Mouse (Mus musculus) ES-E14 (cell line): ENCODE results near the gene Gm20661.

Experiments used
- MAFK ChIP-seq: IDR thresholded peaks from 2 replicates; pipeline ENCODE4 v1.6.1; 2014; ENCODE audit warnings: mild to moderate bottlenecking, low read depth, low read length, inconsistent platforms; ENCODE audit not compliant: insufficient read depth
- ZC3H11A ChIP-seq: IDR thresholded peaks from 2 replicates; pipeline ENCODE4 v1.6.1; 2012; ENCODE audit warnings: low read depth, mild to moderate bottlenecking, inconsistent platforms, low read length, borderline replicate concordance
- ZNF384 ChIP-seq: IDR thresholded peaks from 2 replicates; pipeline ENCODE4 v1.6.1; 2012; ENCODE audit warnings: low read depth, low read length, inconsistent platforms

GRCm38 (mm10) chr9:107967437-107967836 lies 15.4 kb upstream of the Gm20661 start:
- TF ChIP-seq ZNF384 (no peak), ZC3H11A (no peak), MAFK (no peak)
